Mouse (Mus musculus) stomach, embryonic 16.5 days (tissue): ENCODE results near the gene Rcbtb2. TPM values are rescaled to one million over a fixed set of nuclear protein-coding genes. Genes with fewer than 3 reads are reported as not detected.

ENCODE experiments used
- ATAC-seq: fragments of 200-750 bp; cut with Nextera tagmentation; 2 replicates; pipeline ENCODE4 v1.8.0; 2017; ENCODE audit warnings: moderate number of reproducible peaks, moderate TSS enrichment; ENCODE audit not compliant: insufficient read depth, low FRiP score
- H3K27ac ChIP-seq: fragments of 300-500 bp; sonication (generic); 2 replicates; pipeline ENCODE4 v1.5.1; 2014; ENCODE audit warnings: low read length
- H3K27me3 ChIP-seq: fragments of 300-500 bp; sonication (generic); 2 replicates; pipeline ENCODE4 v1.6.1; 2014; ENCODE audit warnings: low read length, control low read depth, mixed read lengths; ENCODE audit not compliant: control insufficient read depth, insufficient read depth
- H3K36me3 ChIP-seq: fragments of 300-500 bp; sonication (generic); 2 replicates; pipeline ENCODE4 v1.6.1; 2014; ENCODE audit warnings: low read length; ENCODE audit not compliant: control insufficient read depth, insufficient read depth
- H3K4me1 ChIP-seq: fragments of 300-500 bp; sonication (generic); 2 replicates; pipeline ENCODE4 v1.6.1; 2014; ENCODE audit warnings: low read length, control low read depth, mixed read lengths; ENCODE audit not compliant: control insufficient read depth, insufficient read depth
- H3K4me2 ChIP-seq: fragments of 300-500 bp; sonication (generic); 2 replicates; pipeline ENCODE4 v1.6.1; 2014; ENCODE audit warnings: low read depth, low read length, mixed read lengths
- H3K4me3 ChIP-seq: fragments of 300-500 bp; sonication (generic); replicated peaks from 2 replicates; pipeline ENCODE4 v1.5.1; 2014; ENCODE audit warnings: mild to moderate bottlenecking, low read length
- H3K9ac ChIP-seq: fragments of 300-500 bp; sonication (generic); 2 replicates; pipeline ENCODE4 v1.6.1; 2014; ENCODE audit warnings: low read length
- H3K9me3 ChIP-seq: fragments of 300-500 bp; sonication (generic); replicated peaks from 2 replicates; pipeline ENCODE4 v1.6.1; 2016; ENCODE audit warnings: low read length, control low read depth; ENCODE audit not compliant: control insufficient read depth
- WGBS: fragments of 180-500 bp; shearing (Covaris S2); extraction: QIAGEN DNeasy Blood & Tissue Kit; methylation state at CpG from one replicate; pipeline ENCODE4 v1.1.7; 2014; 5-methylcytosine and 5-hydroxymethylcytosine counted together
- microRNA counts: library from miRNA; unstranded; fragments of <30 nt; microRNA quantifications from one replicate; lab custom pipeline; 2016
- microRNA-seq: library from miRNA; unstranded; fragments of <30 nt; microRNA quantifications from one replicate; pipeline ENCODE4, GENCODE M21; 2016
- polyA plus RNA-seq: library from polyadenylated mRNA; unstranded; fragments of >200 nt; fragmentation: Nextera tagmentation; extraction: Ambion mirVana; gene quantifications from 2 replicates; pipeline ENCODE4 v1.2.1, GENCODE M21; 2015

The Rcbtb2 gene
- polyA plus RNA-seq, 1 experiment from 2014 or later, result 69.4 TPM

DNA sequence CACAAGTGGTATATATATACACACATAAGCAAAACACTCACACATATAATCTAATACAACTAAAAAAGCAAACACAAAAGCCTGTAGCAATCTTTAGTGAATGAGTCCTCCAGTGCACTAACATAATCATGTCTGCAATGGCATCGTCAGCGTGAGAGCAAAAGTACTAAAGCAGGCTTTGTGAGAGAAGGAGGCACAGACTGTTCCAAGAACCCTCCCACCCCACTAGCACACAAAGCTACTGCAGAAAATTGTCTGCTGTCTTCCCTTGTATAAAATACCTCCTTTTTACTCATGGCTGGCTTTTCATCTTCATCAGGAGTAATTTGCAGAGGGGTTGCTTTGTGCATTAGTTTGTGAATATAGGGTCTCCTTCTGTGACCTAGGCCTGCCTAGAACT lies 129.4 kb downstream of the Rcbtb2 start:
- peak overlapping the region; percentile 75 for H3K27ac ChIP-seq
- no peaks in the 10 kb centered on the region for H3K9me3 ChIP-seq
- 65% methylated on average over 2 of the region's 2 CpGs for WGBS

DNA sequence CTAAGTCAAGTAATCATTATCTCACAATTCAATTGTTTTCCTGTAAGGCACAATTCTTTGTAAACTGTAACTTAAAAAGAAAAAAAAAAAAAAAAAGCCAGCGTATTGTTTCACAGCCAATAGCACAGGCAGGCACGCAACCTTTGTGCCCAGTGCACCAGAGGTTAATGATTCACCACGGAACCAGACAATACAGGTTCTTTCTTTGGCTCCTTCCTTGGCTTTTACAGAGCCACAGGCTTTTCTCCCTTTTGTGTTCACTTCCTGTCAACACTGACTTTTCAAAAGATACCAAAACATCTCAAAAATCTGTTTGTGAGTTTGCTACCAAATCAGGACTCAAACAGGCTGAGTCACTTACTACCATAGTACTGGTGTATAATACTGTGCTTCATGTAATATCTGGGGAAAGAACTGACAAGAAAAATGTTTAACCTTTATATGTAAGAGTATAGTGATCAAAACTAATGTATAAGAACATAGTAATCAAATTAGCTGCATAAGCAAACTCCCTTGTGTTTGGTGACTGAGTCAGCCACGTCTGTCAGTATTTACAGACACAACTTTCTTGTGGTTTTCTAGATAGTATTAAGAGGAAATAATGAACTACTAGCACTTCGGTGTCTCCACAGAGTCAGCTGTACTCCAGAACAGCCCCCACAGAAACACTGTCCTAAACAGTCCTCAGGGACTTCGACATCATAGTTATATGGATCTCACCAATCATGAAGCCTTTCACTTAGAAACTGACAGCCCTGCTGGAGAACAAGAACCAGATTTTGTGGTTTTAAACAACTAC lies 130.8 kb downstream of the Rcbtb2 start:
- Histone ChIP-seq H3K4me2 (no peak overlapping the region), H3K27me3 (no peaks in the 10 kb centered on the region), H3K27ac (peak overlapping the region; percentile 47), H3K9ac (no peak overlapping the region), H3K9me3 (no peaks in the 10 kb centered on the region), H3K36me3 (no peaks in the 10 kb centered on the region), H3K4me3 (no peak overlapping the region), H3K4me1 (0 out of 2 replicates have a peak, but pooled peaks cover 6% of the 10 kb centered on the region)
- peak; percentile 87 for ATAC-seq
- WGBS, result 47% methylated on average over 6 of the region's 6 CpGs

More for the DNA sequence above, 129.4 kb downstream of the Rcbtb2 start:
- H3K9ac ChIP-seq, result no peak overlapping the region
- ATAC-seq, result no peak
- H3K4me2 ChIP-seq, result no peak overlapping the region
- no peaks in the 10 kb centered on the region for H3K36me3 ChIP-seq
- no peak overlapping the region for H3K4me3 ChIP-seq
- no peaks in the 10 kb centered on the region for H3K27me3 ChIP-seq
- H3K4me1 ChIP-seq, result 0 out of 2 replicates have a peak, but pooled peaks cover 6% of the 10 kb centered on the region

DNA sequence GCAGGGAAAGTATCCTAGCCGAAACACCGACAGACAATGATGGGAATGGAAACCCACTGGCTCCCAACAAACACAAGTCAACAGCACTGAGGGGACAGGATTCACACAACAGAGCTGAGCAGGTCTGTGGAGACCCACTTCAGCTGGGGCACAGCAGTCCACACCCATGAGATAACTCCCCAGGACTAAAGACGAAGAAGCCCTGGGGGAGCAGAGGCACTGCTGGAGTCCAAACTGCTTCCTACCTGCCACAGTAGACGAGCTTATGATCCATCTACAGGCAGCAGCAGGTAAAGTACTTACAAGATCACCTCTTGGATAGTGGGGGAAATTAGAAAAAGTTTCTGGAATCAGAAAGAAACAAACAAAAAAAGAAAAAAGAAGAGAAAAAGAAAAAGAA lies 131.6 kb downstream of the Rcbtb2 start:
- Histone ChIP-seq H3K9me3 (no peaks in the 10 kb centered on the region), H3K9ac (no peak overlapping the region), H3K4me1 (0 out of 2 replicates have a peak, but pooled peaks cover 6% of the 10 kb centered on the region), H3K27me3 (no peaks in the 10 kb centered on the region), H3K36me3 (no peaks in the 10 kb centered on the region), H3K4me2 (no peak overlapping the region), H3K27ac (peak overlapping the region; percentile 47), H3K4me3 (no peak overlapping the region)
- no peak for ATAC-seq
- 67% methylated on average over 4 of the region's 4 CpGs for WGBS

DNA sequence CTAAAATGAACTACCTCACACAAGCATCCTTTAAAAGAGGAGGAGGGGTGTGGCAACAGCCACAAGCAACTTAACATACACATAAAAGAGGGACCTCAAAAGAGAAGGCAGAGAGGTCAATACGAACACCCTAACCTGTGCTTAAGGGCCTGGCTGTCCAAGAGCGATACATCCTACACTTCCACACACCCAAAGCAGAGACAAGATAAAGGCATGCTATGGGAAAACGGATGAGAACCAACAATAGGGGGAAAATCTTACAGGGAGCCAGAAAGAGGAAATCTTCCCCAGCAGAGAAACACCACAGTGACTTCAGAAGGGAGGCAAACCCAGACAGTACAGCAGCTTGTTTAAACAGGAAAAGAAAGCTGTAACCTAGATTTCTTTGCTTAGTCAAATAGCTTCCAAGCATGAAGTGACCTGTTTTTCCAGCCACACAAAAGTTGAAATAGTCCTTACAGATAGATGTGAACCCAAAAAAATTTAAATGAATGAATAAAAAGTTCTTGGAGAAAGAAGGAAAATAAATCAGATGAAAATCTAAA lies 132.7 kb downstream of the Rcbtb2 start:
- Histone ChIP-seq H3K9me3 (no peaks in the 10 kb centered on the region), H3K36me3 (no peaks in the 10 kb centered on the region), H3K4me1 (0 out of 2 replicates have a peak, but pooled peaks cover 6% of the 10 kb centered on the region), H3K4me3 (no peak overlapping the region), H3K27ac (peak overlapping the region; percentile 74), H3K9ac (no peak overlapping the region), H3K27me3 (no peaks in the 10 kb centered on the region), H3K4me2 (no peak overlapping the region)
- ATAC-seq, result no peak
- 50% methylated on average over 3 of the region's 3 CpGs for WGBS

DNA sequence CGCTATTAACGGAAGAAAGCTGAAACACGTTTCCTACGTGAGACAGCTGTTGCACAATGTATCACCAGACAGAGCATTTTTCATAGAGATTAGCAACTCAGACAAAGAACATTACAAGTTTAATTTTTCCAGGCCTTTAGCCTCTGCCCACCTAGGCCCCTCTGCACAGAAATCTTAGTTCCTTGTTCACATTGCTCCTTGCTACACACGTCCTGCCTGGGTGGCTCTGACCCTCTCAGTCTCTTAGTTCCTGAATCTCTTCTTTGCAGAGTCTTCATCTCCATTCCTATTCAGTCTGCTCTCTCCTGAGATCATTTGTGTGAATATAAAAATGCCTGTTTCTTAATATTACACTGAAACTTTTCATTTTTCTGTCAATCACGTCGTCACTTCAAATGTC lies 134.5 kb downstream of the Rcbtb2 start:
- no peak overlapping the region for H3K4me3 ChIP-seq
- 0 out of 2 replicates have a peak, but pooled peaks cover 6% of the 10 kb centered on the region for H3K4me1 ChIP-seq
- peaks cover 3% of the 10 kb centered on the region; the same call in 1 of the 2 replicates for H3K36me3 ChIP-seq
- no peaks in the 10 kb centered on the region for H3K27me3 ChIP-seq
- no peak overlapping the region for H3K27ac ChIP-seq
- H3K4me2 ChIP-seq, result no peak overlapping the region
- 50% methylated on average over 7 of the region's 7 CpGs for WGBS
- ATAC-seq, result no peak
- no peak overlapping the region for H3K9ac ChIP-seq
- no peaks in the 10 kb centered on the region for H3K9me3 ChIP-seq

MicroRNAs within 50 kb of the gene (microRNA counts, 519-probe panel; counts per million panel counts)
- not detected for microRNA mmu-miR-687 (lab: Ali Mortazavi, UCI)

Small RNA genes lying within 50 kb of the gene (microRNA-seq; reads per million reads assigned to microRNA genes)
- gene Mir687, result not detected

Other genes with a start within 250 kb of the Rcbtb2 start
- 0.22 TPM in 1 of 2 replicates, not detected in the other for gene Cysltr2, start 73.9 kb upstream of the Rcbtb2 start, polyA plus RNA-seq
- 13.2 and 13.8 TPM in 2 replicates for gene Lpar6, start 114.9 kb downstream of the Rcbtb2 start, polyA plus RNA-seq
- 11.5 and 19.4 TPM in 2 replicates for gene Rb1, start 202.8 kb downstream of the Rcbtb2 start, polyA plus RNA-seq